ENCODE assay signal across 22 mouse cellular contexts in the genomic region with DNA sequence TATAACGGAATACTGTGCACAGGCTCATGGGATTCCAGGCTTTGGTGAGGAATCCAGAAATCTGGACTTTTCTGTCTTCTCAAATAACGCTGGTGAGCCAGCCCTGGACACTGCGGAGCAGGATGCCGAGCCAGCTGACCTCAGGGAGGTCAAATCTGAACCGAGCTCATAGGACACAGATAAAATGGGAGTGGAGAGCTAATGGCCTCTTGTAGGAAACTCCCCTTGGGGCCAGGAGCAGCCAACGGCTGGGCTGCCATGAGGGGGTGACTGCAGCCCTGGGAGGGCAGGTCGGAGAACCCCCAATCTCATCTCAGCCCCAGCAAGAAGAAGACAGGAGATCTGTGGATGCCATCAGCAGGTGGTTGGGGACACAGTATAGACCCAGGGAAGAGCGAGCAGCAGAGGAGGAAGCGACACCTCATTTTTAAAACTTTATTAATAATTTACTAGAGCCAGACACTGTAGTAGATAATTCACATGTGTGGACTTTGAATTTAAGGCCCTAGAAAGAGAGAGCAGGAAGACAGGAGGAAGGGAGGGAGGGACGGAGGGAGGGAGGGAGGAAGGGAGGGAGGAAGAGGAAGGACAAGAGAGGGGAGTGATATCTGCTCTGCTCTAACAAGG. TPM values are rescaled to one million over a fixed set of nuclear protein-coding genes. Genes with fewer than 3 reads are reported as not detected.
DNase-seq lines count a peak whose midpoint lies in the region; ATAC-seq and TF ChIP-seq lines count a peak whose summit lies in the region.
"Had no signal": no experiment of that assay in that cellular context is flagged by ENCODE, and none has a peak within 500 bp of the region (broad histone marks: within the 10 kb centered on the region; RNA-seq: fewer than 3 reads in every experiment).

No protein-coding gene starts in this region.

- no peaks in the 10 kb centered on the region for H3K79me2 ChIP-seq in liver, adult 2 months (ENCODE audit: control insufficient read depth, insufficient read depth, low read length)

- H3K9ac ChIP-seq in liver, adult 2 months (ENCODE audit: low read depth, low read length): peak overlapping the region; percentile 52
- no peak overlapping the region for H3K9ac ChIP-seq in liver, embryonic 12.5 days
- no peak overlapping the region for H3K9ac ChIP-seq in midbrain, embryonic 16.5 days (ENCODE audit: low read depth, low read length)
- H3K9ac ChIP-seq: hindbrain, embryonic 15.5 days; liver, embryonic 13.5 days had no signal

- no peak overlapping the region for H3K4me2 ChIP-seq in liver, embryonic 12.5 days
- H3K4me2 ChIP-seq in midbrain, embryonic 16.5 days (ENCODE audit: low read length): no peak overlapping the region
- H3K4me2 ChIP-seq: hindbrain, embryonic 15.5 days; liver, embryonic 13.5 days; midbrain, embryonic 11.5 days had no signal

- no peaks in the 10 kb centered on the region for H3K27me3 ChIP-seq in liver, adult 2 months (ENCODE audit: control insufficient read depth, insufficient read depth, low read length)
- peaks cover 4% of the 10 kb centered on the region; the same call in 1 of the 2 replicates for H3K27me3 ChIP-seq in liver, embryonic 12.5 days (replicated peaks)
- no peaks in the 10 kb centered on the region for H3K27me3 ChIP-seq in midbrain, embryonic 16.5 days (ENCODE audit: control insufficient read depth, insufficient read depth, low read depth, low read length)
- H3K27me3 ChIP-seq: hindbrain, embryonic 15.5 days had no signal

- WGBS in liver, adult 2 months: 15% methylated on average over 10 of the region's 10 CpGs
- WGBS in liver, embryonic 12.5 days (ENCODE audit: insufficient replicate concordance): 51% methylated on average over 10 of the region's 10 CpGs
- WGBS in midbrain, embryonic 16.5 days: 76% methylated on average over 10 of the region's 10 CpGs

- H3K9me3 ChIP-seq in liver, embryonic 12.5 days (replicated peaks): no peaks in the 10 kb centered on the region
- H3K9me3 ChIP-seq in midbrain, embryonic 16.5 days (replicated peaks; ENCODE audit: control insufficient read depth, low read length, poor library complexity, severe bottlenecking): no peaks in the 10 kb centered on the region; the same call in 1 of the 2 replicates
- H3K9me3 ChIP-seq: hindbrain, embryonic 15.5 days; liver, embryonic 13.5 days had no signal

- H3K27ac ChIP-seq in liver, adult 2 months (replicated peaks; ENCODE audit: insufficient read depth, low read depth, low read length): peak overlapping the region; percentile 95
- H3K27ac ChIP-seq in liver, embryonic 12.5 days: no peak overlapping the region
- no peak overlapping the region for H3K27ac ChIP-seq in midbrain, embryonic 16.5 days (ENCODE audit: low read length)
- H3K27ac ChIP-seq: forebrain, embryonic 10.5 days; hindbrain, embryonic 15.5 days; liver, embryonic 13.5 days had no signal

- no peak for TF ChIP-seq POLR2A in liver, adult 2 months (IDR thresholded peaks at IDR 0.05; ENCODE audit: extremely low read depth, insufficient read depth, low read length)

- TF ChIP-seq CTCF in liver, adult 2 months (IDR thresholded peaks at IDR 0.05; ENCODE audit: low read depth, low read length): no peak

- peak; percentile 92 for DNase-seq in liver, adult 2 months (ENCODE audit: extremely low read depth, low read depth, low spot score)
- peak; percentile 78 for DNase-seq in kidney, adult 18-20 months
- peak; percentile 75 for DNase-seq in kidney, postnatal 14 days
- DNase-seq in yolk sac, embryonic 10.5 days (ENCODE audit: low spot score): peak; percentile 72
- no peak for DNase-seq in urinary bladder, adult 18-20 months (ENCODE audit: low spot score in 2 of 2)
- DNase-seq: cerebellum, adult 11-12 months; heart, adult 18-20 months; liver, embryonic 13.5 days; lung, postnatal 36 days; retina, postnatal 1 day; thymus, postnatal 25 days had no signal

- no peak for ATAC-seq in liver, embryonic 12.5 days
- no peak for ATAC-seq in midbrain, embryonic 16.5 days

- peak overlapping the region; percentile 32; the same call in 1 of the 2 replicates for H3K4me3 ChIP-seq in liver, adult 2 months (ENCODE audit: insufficient read depth, low read depth, low read length)
- no peak overlapping the region for H3K4me3 ChIP-seq in liver, embryonic 12.5 days
- H3K4me3 ChIP-seq in midbrain, embryonic 16.5 days (ENCODE audit: low read depth, low read length): no peak overlapping the region
- H3K4me3 ChIP-seq: forebrain, embryonic 10.5 days; hindbrain, embryonic 15.5 days; liver, embryonic 13.5 days; myocyte had no signal

- H3K36me3 ChIP-seq in liver, adult 2 months (ENCODE audit: control insufficient read depth, insufficient read depth, low read length): no peaks in the 10 kb centered on the region
- no peaks in the 10 kb centered on the region for H3K36me3 ChIP-seq in liver, embryonic 12.5 days
- H3K36me3 ChIP-seq in midbrain, embryonic 16.5 days (ENCODE audit: control insufficient read depth, insufficient read depth, low read length): no peaks in the 10 kb centered on the region
- H3K36me3 ChIP-seq: forebrain, embryonic 10.5 days; hindbrain, embryonic 15.5 days; liver, embryonic 13.5 days had no signal

- H3K4me1 ChIP-seq in liver, adult 2 months (ENCODE audit: control insufficient read depth, insufficient read depth, low read length): peaks cover 2% of the 10 kb centered on the region; the same call in 1 of the 2 replicates
- no peaks in the 10 kb centered on the region for H3K4me1 ChIP-seq in liver, embryonic 12.5 days
- H3K4me1 ChIP-seq in midbrain, embryonic 16.5 days (ENCODE audit: control insufficient read depth, insufficient read depth, low read length): peaks cover 8% of the 10 kb centered on the region
- H3K4me1 ChIP-seq: liver, embryonic 13.5 days had no signal

RNA-seq across cellular contexts. Expression of gene Lamc3, which starts 18.4 kb away (rescaled TPM):
- 0.67 and 0.83 TPM in 2 replicates for total RNA-seq in liver, adult 2 months (2014; rRNA removed)
- polyA plus RNA-seq in liver, adult 2 months (2012; rRNA removed): 0.73 and 0.95 TPM in 2 replicates
- polyA plus RNA-seq in liver, embryonic 12.5 days (2016; fragmentation: Nextera tagmentation; extraction: Ambion mirVana): 0.11 and 0.18 TPM in 2 replicates
- polyA plus RNA-seq in midbrain, embryonic 16.5 days (2015; fragmentation: Nextera tagmentation; extraction: Ambion mirVana): 3.9 and 4.0 TPM in 2 replicates
- total RNA-seq: neutrophil, adult 5-6 weeks had no signal

RNA-seq across cellular contexts. Expression of gene Fibcd1, which starts 22.8 kb away (rescaled TPM):
- not detected in 2 replicates for total RNA-seq in liver, adult 2 months (2014; rRNA removed)
- not detected in 2 replicates for polyA plus RNA-seq in liver, adult 2 months (2012; rRNA removed)
- polyA plus RNA-seq in liver, embryonic 12.5 days (2016; fragmentation: Nextera tagmentation; extraction: Ambion mirVana): not detected in 2 replicates
- polyA plus RNA-seq in midbrain, embryonic 16.5 days (2015; fragmentation: Nextera tagmentation; extraction: Ambion mirVana): 16.4 and 20.9 TPM in 2 replicates
- total RNA-seq: heart, adult 18-20 months; neutrophil, adult 5-6 weeks had no signal
- polyA plus RNA-seq: heart, postnatal 0 days had no signal

RNA-seq across cellular contexts. Expression of gene Qrfp, which starts 58.3 kb away (rescaled TPM):
- total RNA-seq in liver, adult 2 months (2014; rRNA removed): not detected in 2 replicates
- polyA plus RNA-seq in liver, adult 2 months (2012; rRNA removed): not detected in 2 replicates
- 0.04 and 0.06 TPM in 2 replicates for polyA plus RNA-seq in liver, embryonic 12.5 days (2016; fragmentation: Nextera tagmentation; extraction: Ambion mirVana)
- polyA plus RNA-seq in midbrain, embryonic 16.5 days (2015; fragmentation: Nextera tagmentation; extraction: Ambion mirVana): 0.14 and 0.18 TPM in 2 replicates
- total RNA-seq: layer of hippocampus, adult 8-10 months had no signal
- polyA plus RNA-seq: cortical plate, adult 2 months; hindbrain, embryonic 15.5 days; stomach, embryonic 16.5 days had no signal

Comparison
In these comparisons a context has a peak if more than half of its experiments do, and no peak if none do; other contexts are left out.
1. DNase-seq: peak in liver, adult 2 months (single experiment), kidney, adult 18-20 months (single experiment), kidney, postnatal 14 days (single experiment) and yolk sac, embryonic 10.5 days (single experiment); none in urinary bladder, adult 18-20 months (0 of 2).
2. RNA of gene Fibcd1, which starts 22.8 kb away (polyA plus RNA-seq): 16.4 to 20.9 TPM in midbrain, embryonic 16.5 days; not detected in liver, adult 2 months and not detected in liver, embryonic 12.5 days; every median in the first group is over 10 times any median in the second.